ENCODE assay signal across 14 mouse cellular contexts in the genomic region with DNA sequence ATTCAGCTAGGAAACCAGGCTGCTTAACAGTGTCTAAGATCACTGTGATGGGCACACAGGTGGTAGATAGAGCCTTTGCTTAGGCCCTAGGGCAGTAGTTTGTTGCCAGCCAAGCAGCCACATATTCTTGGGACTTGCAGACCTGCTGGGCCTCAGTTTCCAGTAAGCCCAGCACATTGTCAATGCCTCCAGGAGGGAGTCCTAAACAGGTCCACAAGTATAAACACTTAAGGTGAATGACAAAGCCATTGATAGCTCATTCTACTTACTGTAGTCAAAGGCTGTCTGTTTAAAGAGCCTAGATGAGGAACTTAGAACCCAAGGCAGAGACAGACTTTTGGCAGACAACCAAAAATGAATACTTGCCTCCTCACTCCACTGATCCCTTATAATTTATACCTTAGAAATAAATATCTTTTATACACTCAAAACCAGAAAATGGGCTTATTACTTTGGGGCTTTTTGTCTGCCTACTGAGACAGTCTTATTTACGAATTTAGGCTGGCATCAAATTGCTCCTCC.
"Had no signal": no experiment of that assay in that cellular context is flagged by ENCODE, and none has a peak within 500 bp of the region (broad histone marks: within the 10 kb centered on the region; RNA-seq: fewer than 3 reads in every experiment).

No protein-coding gene starts in this region.

- DNase-seq: kidney, adult 9 months; kidney, postnatal 36 days; layer of hippocampus, adult 9-11 months; layer of hippocampus, postnatal 36 days; lung, postnatal 14 days; right cerebral cortex, adult 18-20 months; thymus, adult 18-20 months; thymus, postnatal 14 days had no signal

- H3K27ac ChIP-seq: kidney, postnatal 0 days; limb, embryonic 15.5 days; liver, embryonic 12.5 days; lung, embryonic 15.5 days; midbrain, embryonic 13.5 days; stomach, postnatal 0 days had no signal

- H3K4me1 ChIP-seq: limb, embryonic 15.5 days; liver, embryonic 12.5 days; lung, embryonic 15.5 days; midbrain, embryonic 13.5 days had no signal

- H3K4me3 ChIP-seq: limb, embryonic 15.5 days; liver, embryonic 12.5 days; lung, embryonic 15.5 days; midbrain, embryonic 13.5 days had no signal

- H3K9me3 ChIP-seq: limb, embryonic 15.5 days; liver, embryonic 12.5 days; lung, embryonic 15.5 days; midbrain, embryonic 13.5 days had no signal

- H3K27me3 ChIP-seq: limb, embryonic 15.5 days; liver, embryonic 12.5 days; lung, embryonic 15.5 days; midbrain, embryonic 13.5 days had no signal
